Mouse (Mus musculus): ENCODE measurements around the gene Gas7. TPM values are rescaled to one million over a fixed set of nuclear protein-coding genes. Genes with fewer than 3 reads are reported as not detected.

Gene Gas7
- 100 to 1,000 TPM; 563 to 593 TPM for total RNA-seq (2021)
- long read RNA-seq, experiment 1, transcript Gas7-203 (14 exons, 1,595 nt) = major isoform, 6 of 71 reads
- long read RNA-seq, experiment 1, partial matches to known transcripts = 5 of 71 reads
- long read RNA-seq, experiment 1, other reads (novel, unspliced or antisense) = 57 of 71 reads
- long read RNA-seq, experiment 2, full-length matches to known transcripts = 4 of 64 reads
- long read RNA-seq, experiment 2, partial matches to known transcripts = 3 of 64 reads
- long read RNA-seq, experiment 2, other reads (novel, unspliced or antisense) = 57 of 64 reads

DNA sequence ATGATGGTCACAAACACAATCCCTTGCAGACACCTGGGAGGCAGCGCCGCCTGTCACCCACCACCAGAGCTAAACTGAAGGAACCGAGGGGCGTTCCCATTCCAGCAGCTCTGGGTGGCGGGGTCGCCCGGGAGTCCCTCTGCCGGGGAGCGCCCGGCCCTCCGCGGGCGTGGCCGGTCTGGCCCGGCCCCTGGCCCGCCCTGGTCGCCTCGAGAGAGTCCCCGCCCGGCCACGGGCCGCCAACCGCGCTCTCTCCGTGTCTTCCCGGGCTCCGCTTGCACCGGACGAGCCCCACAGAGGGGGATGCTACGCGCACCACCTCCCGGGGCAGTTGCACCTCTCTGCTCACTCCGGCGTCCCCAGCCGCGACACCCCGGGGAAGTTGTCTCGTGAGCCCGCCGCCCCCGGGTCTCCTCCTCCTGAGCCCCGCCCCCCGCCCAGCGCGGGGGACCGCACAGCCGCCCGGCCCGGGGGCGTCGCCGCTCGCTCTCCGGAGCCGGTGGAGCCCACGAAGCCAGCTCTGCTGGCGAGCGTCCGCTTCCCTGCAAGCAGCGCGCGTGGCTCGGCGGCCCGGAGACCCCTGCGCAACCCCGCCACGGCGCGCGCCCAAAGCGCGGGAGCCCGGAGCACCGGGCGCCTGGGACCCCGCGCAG is at the start of gene Gas7:
TSS of gene Gas7 (plus strand) at position 564 of the 653 bp plus-strand sequence.
- intact Hi-C loops (cut with DNase I) = loop anchor here (5.0 kb wide), 3 partner anchors 83 to 343 kb away; no protein-coding TSS in a partner anchor
- peak in 1 of 2 experiments; percentile 45 for DNase-seq (ENCODE audit: low spot score in 2 of 2)

DNA sequence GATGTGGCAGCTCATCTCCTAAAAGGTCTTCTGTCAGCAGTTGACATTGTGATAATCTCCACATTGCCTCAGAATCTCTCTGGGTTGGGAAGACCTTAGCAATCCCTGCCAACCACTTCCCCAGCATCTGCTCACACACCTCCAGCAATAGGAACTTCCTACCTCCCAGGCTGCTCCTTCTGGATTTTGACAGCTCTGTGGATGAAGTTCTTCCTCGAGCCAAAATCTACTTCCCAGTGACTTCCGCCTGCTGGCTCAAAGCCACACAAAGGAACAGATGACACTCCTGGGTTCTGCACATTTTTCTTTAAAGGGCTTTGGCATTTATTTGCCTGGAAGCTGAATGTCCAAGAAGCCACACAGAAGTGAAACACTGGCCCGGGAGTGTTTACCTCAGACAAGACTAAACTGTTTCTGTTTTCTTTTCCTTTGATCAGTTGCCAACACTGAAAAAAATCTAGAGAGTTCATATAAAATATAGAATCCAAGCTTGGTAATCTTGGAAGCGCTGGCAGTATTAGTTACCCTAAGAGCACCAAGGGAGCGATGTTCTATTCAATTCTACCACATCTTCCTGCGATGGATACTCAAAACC is 40.8 kb upstream of the Gas7 start:
- intact Hi-C loops (cut with DNase I) = no loop called here
- peak; percentile 15 to 32 for DNase-seq (ENCODE audit: low spot score in 2 of 2)

DNA sequence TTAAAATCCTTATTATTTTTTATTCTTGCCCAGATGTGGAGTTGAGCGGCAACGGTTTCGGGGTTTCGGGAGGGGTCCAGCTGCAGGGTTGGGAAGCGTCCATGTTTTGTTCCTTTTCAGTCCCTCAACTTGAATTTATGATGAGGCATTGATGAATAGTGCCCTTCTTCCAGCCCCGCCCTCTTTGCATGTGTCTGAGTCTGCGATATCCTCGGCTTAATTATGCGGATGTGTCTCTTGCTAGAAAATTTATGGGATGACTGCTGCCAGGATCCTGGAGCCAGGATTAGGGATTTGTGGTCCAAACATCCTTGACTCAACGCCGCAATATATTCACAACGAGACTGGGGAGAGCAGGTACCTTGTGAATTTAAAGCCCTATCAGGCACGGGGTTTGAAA is 31.7 kb upstream of the Gas7 start:
- intact Hi-C loops (cut with DNase I) = no loop called here
- no peak for DNase-seq (ENCODE audit: low spot score in 2 of 2)

DNA sequence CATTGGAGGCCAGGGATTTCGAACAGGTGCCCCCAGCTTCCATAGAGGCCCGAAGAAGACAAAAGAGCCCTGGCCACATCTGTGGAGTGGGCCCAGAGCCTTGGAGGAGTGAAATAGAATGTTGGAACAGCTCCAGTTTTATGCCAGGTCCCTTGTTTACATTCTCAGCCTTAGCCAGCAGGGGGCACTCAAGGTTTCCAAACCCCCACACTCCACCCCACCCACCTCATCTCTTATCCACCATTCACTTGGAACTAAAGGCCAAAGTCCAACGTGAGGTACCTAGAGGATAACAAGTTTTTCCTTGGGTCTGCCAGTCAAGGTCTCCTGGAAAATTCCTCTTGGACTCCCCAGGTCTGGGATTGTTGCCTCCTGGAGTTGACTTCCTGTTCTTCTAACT is 27.0 kb upstream of the Gas7 start:
- intact Hi-C loops (cut with DNase I) = loop anchor here (5.0 kb wide), 1 partner anchor 219 kb away; no protein-coding TSS in a partner anchor
- DNase-seq (ENCODE audit: low spot score in 2 of 2) = peak in 1 of 2 experiments; percentile 24

- intact Hi-C loops (cut with DNase I) = loop anchor here (5.0 kb wide), 1 partner anchor 217 kb away; no protein-coding TSS in a partner anchor
- DNase-seq (ENCODE audit: low spot score in 2 of 2) = no peak
Observed at GRCm38 (mm10) chr11:67429836-67430235, 25.4 kb upstream of the Gas7 start.

DNA sequence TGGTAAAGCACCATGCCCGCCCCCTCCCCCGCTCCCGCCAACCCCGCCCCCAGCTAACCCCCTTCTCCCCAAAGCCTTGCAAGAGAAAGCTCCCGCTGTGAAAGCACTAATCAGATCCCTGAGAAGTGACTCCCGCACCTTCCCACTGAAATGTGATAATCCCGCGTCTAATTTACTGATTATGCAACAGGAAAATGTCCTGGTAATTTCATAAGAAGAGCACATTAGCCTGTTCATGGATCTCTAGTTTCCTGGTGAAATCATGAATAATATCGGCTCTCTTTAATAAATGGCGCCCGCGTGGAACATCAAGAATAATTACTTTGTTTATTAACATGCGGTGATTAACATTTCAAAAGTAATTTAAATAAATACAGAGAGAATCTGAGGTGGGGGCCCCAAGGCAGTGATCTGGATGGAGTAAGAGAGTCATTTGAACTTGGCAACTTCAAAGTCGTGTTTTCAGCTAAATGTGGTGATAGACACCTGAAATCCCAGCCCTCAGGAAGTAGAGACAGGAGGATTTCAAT is 24.1 kb upstream of the Gas7 start:
- intact Hi-C loops (cut with DNase I) = no loop called here

GRCm38 (mm10) chr11:67431864-67432263 is 23.4 kb upstream of the Gas7 start:
- intact Hi-C loops (cut with DNase I) = no loop called here
- DNase-seq (ENCODE audit: low spot score in 2 of 2) = no peak

More for the DNA sequence above, 24.1 kb upstream of the Gas7 start:
- DNase-seq (ENCODE audit: low spot score in 2 of 2) = no peak

GRCm38 (mm10) chr11:67433763-67434162 is 21.5 kb upstream of the Gas7 start:
- DNase-seq (ENCODE audit: low spot score in 2 of 2) = no peak
- intact Hi-C loops (cut with DNase I) = no loop called here

DNA sequence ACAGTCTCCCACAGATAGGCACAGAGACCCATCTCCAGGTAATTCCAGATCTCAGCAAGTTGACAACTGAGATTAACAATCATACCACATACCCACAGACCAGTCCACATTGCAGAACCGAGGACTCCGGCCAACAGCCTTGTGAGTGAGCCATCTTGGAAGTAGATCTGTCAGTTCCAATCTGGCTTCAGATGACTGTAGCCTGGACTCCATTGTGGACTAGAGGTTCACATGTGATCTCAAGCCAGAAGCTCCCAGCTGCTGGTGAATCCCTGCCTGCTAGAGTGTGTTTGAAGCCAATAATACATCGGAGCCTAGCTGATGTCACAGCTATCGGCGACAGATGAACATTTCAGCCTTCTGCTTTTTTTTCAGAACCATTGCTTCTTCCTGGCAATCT is 16.5 kb upstream of the Gas7 start:
- no peak for DNase-seq (ENCODE audit: low spot score in 2 of 2)

DNA sequence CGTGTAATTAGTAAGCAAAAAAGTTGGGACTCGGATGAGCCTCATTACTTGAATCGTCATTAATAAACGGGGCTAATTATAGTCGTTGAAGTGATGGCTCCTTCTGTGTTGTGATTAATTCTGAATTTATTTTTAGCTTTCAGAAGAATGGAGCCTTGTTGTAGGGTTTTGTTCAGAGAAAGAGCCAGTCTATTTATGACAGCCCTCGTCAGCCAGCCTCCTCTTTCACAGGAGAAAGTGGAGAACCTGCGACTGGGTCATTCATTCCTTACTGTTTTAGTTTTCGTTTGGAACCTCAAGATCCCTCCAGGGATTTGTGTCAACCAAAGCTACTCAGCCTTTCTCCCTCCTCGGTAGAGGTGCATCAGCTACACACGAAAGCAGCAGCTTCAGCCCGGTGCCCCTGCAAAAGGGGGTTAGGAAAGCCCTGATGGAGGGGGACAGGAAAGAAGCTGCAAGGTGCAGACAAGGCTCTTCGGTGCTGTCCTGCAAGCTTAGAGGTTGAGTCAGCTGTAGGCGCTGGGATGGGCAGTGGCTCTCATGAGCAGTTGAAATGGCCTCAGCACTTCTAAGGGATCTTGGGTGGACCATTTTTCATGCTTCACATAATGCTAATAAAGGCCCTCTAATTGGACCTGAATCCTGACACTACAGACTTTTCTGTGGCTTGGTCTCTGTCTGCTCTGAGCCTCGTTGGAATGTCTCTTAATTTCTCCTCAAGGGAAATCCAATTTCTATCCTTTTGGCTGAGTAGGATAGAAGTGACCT is 10.0 kb upstream of the Gas7 start:
- intact Hi-C loops (cut with DNase I) = no loop called here
- no peak for DNase-seq (ENCODE audit: low spot score in 2 of 2)

More for the DNA sequence above, 16.5 kb upstream of the Gas7 start:
- intact Hi-C loops (cut with DNase I) = no loop called here

- intact Hi-C loops (cut with DNase I) = no loop called here
- DNase-seq (ENCODE audit: low spot score in 2 of 2) = no peak
Observed at GRCm38 (mm10) chr11:67451525-67451924, 3.7 kb upstream of the Gas7 start.

GRCm38 (mm10) chr11:67455527-67455981 is 317 bp downstream of the Gas7 start:
- intact Hi-C loops (cut with DNase I) = loop anchor here (5.0 kb wide), 3 partner anchors 83 to 343 kb away; no protein-coding TSS in a partner anchor
- DNase-seq (ENCODE audit: low spot score in 2 of 2) = no peak

- intact Hi-C loops (cut with DNase I) = loop anchor here (5.0 kb wide), 3 partner anchors 84 to 344 kb away; no protein-coding TSS in a partner anchor
- no peak for DNase-seq (ENCODE audit: low spot score in 2 of 2)
Observed at GRCm38 (mm10) chr11:67456029-67456428, 792 bp downstream of the Gas7 start.

DNA sequence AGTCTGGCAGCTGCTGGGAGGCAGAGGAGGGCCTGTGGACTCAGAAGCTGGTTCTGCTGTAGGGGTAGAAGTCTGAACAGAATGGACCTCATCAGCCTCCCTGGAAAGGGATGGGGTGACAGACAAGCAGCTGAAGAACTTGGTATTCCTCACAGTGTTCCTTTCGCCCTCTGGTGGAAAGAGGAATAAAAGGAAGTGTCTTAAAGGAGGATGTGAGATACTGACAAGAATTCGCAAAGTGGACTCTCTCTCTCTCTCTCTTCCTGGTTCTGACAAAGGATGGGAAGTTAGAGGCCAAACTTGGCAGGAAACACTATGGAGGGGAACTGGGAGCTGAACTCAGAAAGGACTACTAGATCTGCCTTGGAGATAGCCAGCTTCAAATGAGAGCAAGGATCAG is 2.9 kb downstream of the Gas7 start:
- intact Hi-C loops (cut with DNase I) = loop anchor here (5.0 kb wide), 3 partner anchors 86 to 346 kb away; no protein-coding TSS in a partner anchor
- DNase-seq (ENCODE audit: low spot score in 2 of 2) = peak; percentile 50 to 65

GRCm38 (mm10) chr11:67467132-67467531 is 11.9 kb downstream of the Gas7 start:
- intact Hi-C loops (cut with DNase I) = no loop called here
- DNase-seq (ENCODE audit: low spot score in 2 of 2) = no peak

- no peak for DNase-seq (ENCODE audit: low spot score in 2 of 2)
- intact Hi-C loops (cut with DNase I) = no loop called here
Observed at GRCm38 (mm10) chr11:67468846-67469245, 13.6 kb downstream of the Gas7 start.

GRCm38 (mm10) chr11:67474590-67474989 is 19.4 kb downstream of the Gas7 start:
- no peak for DNase-seq (ENCODE audit: low spot score in 2 of 2)
- intact Hi-C loops (cut with DNase I) = no loop called here

DNA sequence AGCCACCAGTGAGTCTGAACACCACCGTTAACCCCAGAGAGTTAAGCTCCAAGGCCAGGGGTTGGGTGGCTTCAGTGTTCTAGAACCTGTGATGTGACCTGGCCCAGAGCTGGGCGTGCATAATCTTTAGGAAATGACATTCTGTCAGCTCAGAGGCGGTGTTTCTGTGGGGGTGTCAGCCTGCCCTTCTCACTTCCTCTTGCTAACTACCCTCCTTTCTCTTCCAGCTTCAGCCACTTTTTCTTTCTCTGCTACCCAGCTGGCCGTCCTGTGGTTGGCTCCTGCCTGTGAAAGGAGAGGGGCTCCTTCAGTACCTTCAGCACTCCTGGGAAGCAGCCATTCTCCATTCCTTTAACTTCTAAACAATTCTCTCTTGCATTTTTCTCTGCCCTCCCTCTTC is 24.3 kb downstream of the Gas7 start:
- DNase-seq (ENCODE audit: low spot score in 2 of 2) = no peak
- intact Hi-C loops (cut with DNase I) = no loop called here
